Mouse (Mus musculus): ENCODE measurements around the gene 4930426L09Rik. TPM values are rescaled to one million over a fixed set of nuclear protein-coding genes. Genes with fewer than 3 reads are reported as not detected.

4930426L09Rik gene
- polyA plus RNA-seq, 1 experiment from 2014 or later: 0.16 TPM

GRCm38 (mm10) chr2:18959008-18959407 lies 39.1 kb upstream of the 4930426L09Rik start:
- no peaks in the 10 kb centered on the region for H3K9me3 ChIP-seq (replicated peaks)
- ATAC-seq (replicated peaks; ENCODE audit: insufficient number of reproducible peaks, insufficient read depth, low FRiP score, low read depth): no peak
- no peak overlapping the region for H3K4me2 ChIP-seq
- H3K9ac ChIP-seq: no peak overlapping the region
- no peak overlapping the region for H3K27ac ChIP-seq
- H3K4me1 ChIP-seq (replicated peaks): peaks cover 45% of the 10 kb centered on the region
- no peaks in the 10 kb centered on the region for H3K27me3 ChIP-seq
- WGBS: 81% methylated on average over 6 of the region's 6 CpGs
- no peaks in the 10 kb centered on the region for H3K36me3 ChIP-seq
- H3K4me3 ChIP-seq: no peak overlapping the region

DNA sequence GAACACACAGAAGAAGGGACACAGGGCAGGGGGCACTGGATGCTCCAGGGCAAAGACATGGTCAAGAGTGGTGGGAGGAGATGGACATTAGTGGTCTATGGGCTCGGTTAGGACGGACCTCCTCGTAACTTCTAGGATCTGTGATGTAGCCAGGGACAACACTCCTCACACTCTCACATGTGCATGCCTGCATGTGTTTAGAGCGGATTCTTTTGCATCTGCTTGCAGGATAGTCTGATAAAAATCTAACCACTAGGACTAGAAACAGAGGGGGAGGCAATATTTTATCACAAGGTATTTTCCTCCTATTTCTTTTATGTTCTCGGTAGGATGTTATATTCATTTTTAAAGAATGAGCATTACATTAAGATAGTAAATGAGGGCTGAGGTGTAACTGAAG lies 38.6 kb upstream of the 4930426L09Rik start:
- Histone ChIP-seq H3K4me1 (replicated peaks) (peaks cover 45% of the 10 kb centered on the region), H3K4me3 (no peak overlapping the region), H3K27ac (no peak overlapping the region), H3K9ac (no peak overlapping the region), H3K4me2 (no peak overlapping the region), H3K27me3 (no peaks in the 10 kb centered on the region), H3K36me3 (no peaks in the 10 kb centered on the region), H3K9me3 (replicated peaks) (no peaks in the 10 kb centered on the region)
- 79% methylated on average over 5 of the region's 5 CpGs for WGBS
- no peak for ATAC-seq (replicated peaks; ENCODE audit: insufficient number of reproducible peaks, insufficient read depth, low FRiP score, low read depth)

- Histone ChIP-seq H3K9me3 (replicated peaks) (no peaks in the 10 kb centered on the region), H3K9ac (no peak overlapping the region), H3K4me2 (no peak overlapping the region), H3K27ac (no peak overlapping the region), H3K4me3 (no peak overlapping the region), H3K36me3 (no peaks in the 10 kb centered on the region), H3K27me3 (no peaks in the 10 kb centered on the region), H3K4me1 (replicated peaks) (peaks cover 41% of the 10 kb centered on the region)
- no peak for ATAC-seq (replicated peaks; ENCODE audit: insufficient number of reproducible peaks, insufficient read depth, low FRiP score, low read depth)
- WGBS: 39% methylated on average over 7 of the region's 7 CpGs
These were observed 37.7 kb upstream of the 4930426L09Rik start for GRCm38 (mm10) chr2:18960376-18960973.

- Histone ChIP-seq H3K27me3 (no peaks in the 10 kb centered on the region), H3K27ac (no peak overlapping the region), H3K4me2 (no peak overlapping the region), H3K9ac (no peak overlapping the region), H3K4me3 (no peak overlapping the region), H3K36me3 (peaks cover 6% of the 10 kb centered on the region; the same call in 1 of the 2 replicates), H3K9me3 (replicated peaks) (no peaks in the 10 kb centered on the region), H3K4me1 (replicated peaks) (peaks cover 23% of the 10 kb centered on the region)
- ATAC-seq (replicated peaks; ENCODE audit: insufficient number of reproducible peaks, insufficient read depth, low FRiP score, low read depth): no peak
- 75% methylated on average over 3 of the region's 3 CpGs for WGBS
These were observed 35.6 kb upstream of the 4930426L09Rik start for GRCm38 (mm10) chr2:18962502-18962901.

DNA sequence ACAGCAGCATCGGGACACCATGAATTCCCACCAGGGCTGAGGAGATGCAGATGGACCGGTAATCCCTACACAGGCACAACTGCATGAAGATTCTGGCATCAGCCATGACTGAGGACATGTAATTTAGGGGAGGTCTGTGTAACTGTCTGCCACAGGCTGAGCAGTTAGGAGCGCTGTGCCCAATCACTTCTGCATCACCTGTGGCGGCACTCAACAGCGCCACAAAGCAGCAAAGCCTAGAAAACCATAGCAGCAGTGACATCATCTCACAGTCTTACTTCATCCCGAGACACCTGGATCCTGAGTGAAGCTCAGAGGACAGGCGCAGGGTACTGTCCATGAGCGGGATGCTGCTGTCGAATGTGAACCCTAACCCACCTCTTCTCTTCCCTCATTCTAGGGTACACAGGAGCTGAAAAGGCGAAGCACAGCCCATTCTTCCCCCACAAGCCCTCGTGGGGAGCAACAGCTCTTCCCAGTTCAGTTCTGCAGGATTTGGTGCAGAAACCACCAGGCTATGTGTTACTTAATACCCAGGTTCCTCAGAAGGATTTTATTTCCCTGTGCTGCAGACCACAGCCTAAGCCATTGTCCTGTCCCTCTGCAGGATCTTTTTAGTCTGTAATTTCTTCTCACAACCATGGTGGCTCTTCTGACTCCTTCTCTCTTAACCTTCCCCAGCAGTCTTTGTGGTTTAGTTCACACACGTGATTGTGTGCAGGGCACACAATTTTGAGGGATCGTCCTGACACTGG lies 34.7 kb upstream of the 4930426L09Rik start:
- H3K9me3 ChIP-seq (replicated peaks): no peaks in the 10 kb centered on the region
- H3K36me3 ChIP-seq: peaks cover 6% of the 10 kb centered on the region; the same call in 1 of the 2 replicates
- WGBS: 77% methylated on average over 13 of the region's 13 CpGs
- no peak overlapping the region for H3K9ac ChIP-seq
- H3K4me1 ChIP-seq (replicated peaks): peaks cover 15% of the 10 kb centered on the region
- no peak overlapping the region for H3K4me3 ChIP-seq
- H3K27me3 ChIP-seq: no peaks in the 10 kb centered on the region
- H3K27ac ChIP-seq: no peak overlapping the region
- no peak overlapping the region for H3K4me2 ChIP-seq
- no peak for ATAC-seq (replicated peaks; ENCODE audit: insufficient number of reproducible peaks, insufficient read depth, low FRiP score, low read depth)

DNA sequence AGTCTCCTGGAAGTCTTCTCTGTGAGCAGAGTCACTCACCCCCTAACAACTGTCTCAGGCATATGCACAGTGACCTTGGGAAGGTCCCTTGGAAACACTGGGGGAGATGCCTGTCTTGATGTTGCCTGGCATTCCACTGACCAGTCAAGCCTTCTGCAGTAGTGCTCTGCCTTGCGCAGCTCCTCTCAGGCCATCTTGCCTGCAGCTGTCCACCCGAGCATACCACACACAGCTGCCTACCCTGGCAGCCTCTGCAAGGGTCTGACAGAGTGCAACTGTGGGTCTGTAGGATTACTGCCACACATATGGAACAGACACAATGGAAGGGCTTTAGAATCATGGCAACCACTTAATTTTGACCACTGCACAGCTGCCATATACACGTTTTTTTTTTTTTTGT lies 33.0 kb upstream of the 4930426L09Rik start:
- peaks cover 25% of the 10 kb centered on the region for H3K4me1 ChIP-seq (replicated peaks)
- no peaks in the 10 kb centered on the region for H3K27me3 ChIP-seq
- no peak overlapping the region for H3K4me2 ChIP-seq
- H3K27ac ChIP-seq: no peak overlapping the region
- H3K9ac ChIP-seq: no peak overlapping the region
- ATAC-seq (replicated peaks; ENCODE audit: insufficient number of reproducible peaks, insufficient read depth, low FRiP score, low read depth): no peak
- WGBS: 76% methylated on average over 3 of the region's 3 CpGs
- peaks cover 6% of the 10 kb centered on the region; the same call in 1 of the 2 replicates for H3K36me3 ChIP-seq
- no peaks in the 10 kb centered on the region for H3K9me3 ChIP-seq (replicated peaks)
- no peak overlapping the region for H3K4me3 ChIP-seq

- WGBS: 93% methylated on average over 2 of the region's 2 CpGs
- no peak for ATAC-seq (replicated peaks; ENCODE audit: insufficient number of reproducible peaks, insufficient read depth, low FRiP score, low read depth)
- Histone ChIP-seq H3K4me2 (no peak overlapping the region), H3K27me3 (no peaks in the 10 kb centered on the region), H3K9ac (no peak overlapping the region), H3K4me1 (replicated peaks) (peaks cover 21% of the 10 kb centered on the region), H3K36me3 (peaks cover 6% of the 10 kb centered on the region; the same call in 1 of the 2 replicates), H3K27ac (no peak overlapping the region), H3K4me3 (no peak overlapping the region), H3K9me3 (replicated peaks) (no peaks in the 10 kb centered on the region)
These were observed 32.2 kb upstream of the 4930426L09Rik start for GRCm38 (mm10) chr2:18965950-18966349.

GRCm38 (mm10) chr2:18966566-18966965 lies 31.6 kb upstream of the 4930426L09Rik start:
- Histone ChIP-seq H3K9me3 (replicated peaks) (no peaks in the 10 kb centered on the region), H3K4me2 (no peak overlapping the region), H3K27me3 (no peaks in the 10 kb centered on the region), H3K4me3 (no peak overlapping the region), H3K4me1 (replicated peaks) (peaks cover 19% of the 10 kb centered on the region; the same call in 1 of the 2 replicates), H3K36me3 (peaks cover 6% of the 10 kb centered on the region; the same call in 1 of the 2 replicates), H3K27ac (no peak overlapping the region), H3K9ac (no peak overlapping the region)
- 91% methylated on average over 5 of the region's 5 CpGs for WGBS
- no peak for ATAC-seq (replicated peaks; ENCODE audit: insufficient number of reproducible peaks, insufficient read depth, low FRiP score, low read depth)

- peaks cover 6% of the 10 kb centered on the region for H3K36me3 ChIP-seq
These were observed 30.6 kb upstream of the 4930426L09Rik start for GRCm38 (mm10) chr2:18967451-18968063.

GRCm38 (mm10) chr2:18969066-18969681 lies 29.0 kb upstream of the 4930426L09Rik start:
- Histone ChIP-seq H3K27me3 (no peaks in the 10 kb centered on the region), H3K36me3 (peaks cover 6% of the 10 kb centered on the region), H3K9me3 (replicated peaks) (peaks cover 7% of the 10 kb centered on the region), H3K4me2 (no peak overlapping the region), H3K4me3 (no peak overlapping the region), H3K27ac (no peak overlapping the region), H3K9ac (no peak overlapping the region), H3K4me1 (replicated peaks) (peaks cover 19% of the 10 kb centered on the region; the same call in 1 of the 2 replicates)
- no peak for ATAC-seq (replicated peaks; ENCODE audit: insufficient number of reproducible peaks, insufficient read depth, low FRiP score, low read depth)
- WGBS: 47% methylated on average over 5 of the region's 5 CpGs

More at GRCm38 (mm10) chr2:18967451-18968063, 30.6 kb upstream of the 4930426L09Rik start:
- no peak overlapping the region for H3K4me3 ChIP-seq
- 0 out of 2 replicates have a peak, but pooled peaks cover under 1% of the 10 kb centered on the region for H3K9me3 ChIP-seq (replicated peaks)
- peaks cover 19% of the 10 kb centered on the region; the same call in 1 of the 2 replicates for H3K4me1 ChIP-seq (replicated peaks)
- no peaks in the 10 kb centered on the region for H3K27me3 ChIP-seq
- H3K4me2 ChIP-seq: no peak overlapping the region
- H3K27ac ChIP-seq: no peak overlapping the region
- H3K9ac ChIP-seq: no peak overlapping the region
- ATAC-seq (replicated peaks; ENCODE audit: insufficient number of reproducible peaks, insufficient read depth, low FRiP score, low read depth): no peak
- 88% methylated on average over 5 of the region's 5 CpGs for WGBS

- no peak for ATAC-seq (replicated peaks; ENCODE audit: insufficient number of reproducible peaks, insufficient read depth, low FRiP score, low read depth)
- no peak overlapping the region for H3K4me3 ChIP-seq
- no peaks in the 10 kb centered on the region for H3K27me3 ChIP-seq
- peaks cover 7% of the 10 kb centered on the region for H3K9me3 ChIP-seq (replicated peaks)
- peaks cover 6% of the 10 kb centered on the region for H3K36me3 ChIP-seq
- no peak overlapping the region for H3K4me2 ChIP-seq
- no peak overlapping the region for H3K27ac ChIP-seq
- WGBS: 71% methylated on average over 2 of the region's 2 CpGs
- H3K9ac ChIP-seq: no peak overlapping the region
- peaks cover 26% of the 10 kb centered on the region for H3K4me1 ChIP-seq (replicated peaks)
These were observed 27.7 kb upstream of the 4930426L09Rik start for GRCm38 (mm10) chr2:18970461-18970860.
